Mouse (Mus musculus): ENCODE results near the gene Lif.

- TF ChIP-seq CTCF (IDR thresholded peaks at IDR 0.05; ENCODE audit: insufficient read depth, low read depth, low read length): no peak
- TF ChIP-seq POLR2A (IDR thresholded peaks at IDR 0.05; ENCODE audit: insufficient read depth, low read depth, low read length): no peak
These were observed 50.7 kb downstream of the Lif start for GRCm38 (mm10) chr11:4308060-4308513.
